Mouse (Mus musculus): ENCODE data around the gene Ctdsp1. TPM values are rescaled to one million over a fixed set of nuclear protein-coding genes. Genes with fewer than 3 reads are reported as not detected.

Ctdsp1 gene
- total RNA-seq, 1 experiment, result 17.9 TPM

GRCm38 (mm10) chr1:74379058-74379504 lies 12.2 kb upstream of the Ctdsp1 start:
- no peak for DNase-seq (ENCODE audit: low read depth, low spot score)
- Histone ChIP-seq H3K9ac (ENCODE audit: insufficient read depth, low read depth, low read length, poor library complexity, severe bottlenecking) (no peak overlapping the region), H3K4me1 (ENCODE audit: control insufficient read depth in 2 of 2, insufficient read depth in 2 of 2, low read length in 2 of 2, poor library complexity in 1 of 2) (peaks cover 0 to 23% of the 10 kb centered on the region in 2 experiments; a peak in 3 of 4 replicates), H3K4me3 (ENCODE audit: insufficient read depth in 1 of 2, low read depth in 1 of 2, low read length in 2 of 2, poor library complexity in 1 of 2, severe bottlenecking in 1 of 2) (no peak overlapping the region), H3K9me3 (ENCODE audit: control insufficient read depth, insufficient read depth, low read depth, low read length) (no peaks in the 10 kb centered on the region), H3K27ac (ENCODE audit: insufficient read depth, low read depth, low read length, poor library complexity, severe bottlenecking) (no peak overlapping the region), H3K36me3 (ENCODE audit: control insufficient read depth, insufficient read depth, low read length, poor library complexity, severe bottlenecking) (no peaks in the 10 kb centered on the region)
- no peak for TF ChIP-seq CHD2 (IDR thresholded peaks at IDR 0.05; ENCODE audit: low read depth, low read length)
- TF ChIP-seq MAFK (IDR thresholded peaks at IDR 0.05; ENCODE audit: insufficient read depth, low read depth, low read length), result no peak
- TF ChIP-seq ZNF384 (IDR thresholded peaks at IDR 0.05; ENCODE audit: low read depth, low read length), result no peak
- TF ChIP-seq HCFC1 (IDR thresholded peaks at IDR 0.05; ENCODE audit: borderline replicate concordance, insufficient read depth, low read length), result no peak
- TF ChIP-seq ZC3H11A (IDR thresholded peaks at IDR 0.05; ENCODE audit: borderline replicate concordance, low read depth, low read length), result no peak
- in situ Hi-C loops (cut with MboI; ENCODE audit: low sequenced_read_pairs in 2 of 2, unreplicated experiment in 2 of 2), result no loop called here

DNA sequence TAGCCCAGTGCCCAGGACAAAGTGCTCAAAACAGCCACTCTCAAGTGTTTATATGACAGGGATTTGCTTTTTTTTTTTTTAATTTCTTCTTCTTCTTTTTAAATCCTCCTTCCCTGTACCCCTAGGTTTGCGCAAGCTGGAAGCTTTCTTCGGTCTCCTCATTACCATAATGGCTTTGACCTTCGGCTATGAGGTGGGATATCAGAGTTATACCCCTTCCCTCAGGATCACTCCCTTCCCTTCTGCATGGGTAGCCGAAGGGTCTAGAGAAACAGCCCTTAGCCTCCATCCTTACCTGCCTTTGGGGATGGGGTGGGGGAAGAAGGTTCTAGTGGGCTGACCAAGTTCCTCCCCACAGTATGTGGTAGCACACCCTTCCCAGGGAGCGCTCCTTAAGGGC lies 10.8 kb upstream of the Ctdsp1 start:
- DNase-seq (ENCODE audit: low read depth, low spot score), result no peak
- H3K27ac ChIP-seq (ENCODE audit: insufficient read depth, low read depth, low read length, poor library complexity, severe bottlenecking), result no peak overlapping the region
- in situ Hi-C loops (cut with MboI; ENCODE audit: low sequenced_read_pairs in 2 of 2, unreplicated experiment in 2 of 2), result no loop called here
- no peak overlapping the region for H3K9ac ChIP-seq (ENCODE audit: insufficient read depth, low read depth, low read length, poor library complexity, severe bottlenecking)
- H3K36me3 ChIP-seq (ENCODE audit: control insufficient read depth, insufficient read depth, low read length, poor library complexity, severe bottlenecking), result no peaks in the 10 kb centered on the region
- TF ChIP-seq ZC3H11A (IDR thresholded peaks at IDR 0.05; ENCODE audit: borderline replicate concordance, low read depth, low read length), result no peak
- no peak for TF ChIP-seq ZNF384 (IDR thresholded peaks at IDR 0.05; ENCODE audit: low read depth, low read length)
- no peak for TF ChIP-seq HCFC1 (IDR thresholded peaks at IDR 0.05; ENCODE audit: borderline replicate concordance, insufficient read depth, low read length)
- TF ChIP-seq MAFK (IDR thresholded peaks at IDR 0.05; ENCODE audit: insufficient read depth, low read depth, low read length), result no peak
- TF ChIP-seq CHD2 (IDR thresholded peaks at IDR 0.05; ENCODE audit: low read depth, low read length), result no peak
- no peaks in the 10 kb centered on the region for H3K9me3 ChIP-seq (ENCODE audit: control insufficient read depth, insufficient read depth, low read depth, low read length)
- H3K4me1 ChIP-seq (ENCODE audit: control insufficient read depth in 2 of 2, insufficient read depth in 2 of 2, low read length in 2 of 2, poor library complexity in 1 of 2), result peaks cover 0 to 31% of the 10 kb centered on the region in 2 experiments; a peak in 3 of 4 replicates
- H3K4me3 ChIP-seq (ENCODE audit: insufficient read depth in 1 of 2, low read depth in 1 of 2, low read length in 2 of 2, poor library complexity in 1 of 2, severe bottlenecking in 1 of 2), result no peak overlapping the region

DNA sequence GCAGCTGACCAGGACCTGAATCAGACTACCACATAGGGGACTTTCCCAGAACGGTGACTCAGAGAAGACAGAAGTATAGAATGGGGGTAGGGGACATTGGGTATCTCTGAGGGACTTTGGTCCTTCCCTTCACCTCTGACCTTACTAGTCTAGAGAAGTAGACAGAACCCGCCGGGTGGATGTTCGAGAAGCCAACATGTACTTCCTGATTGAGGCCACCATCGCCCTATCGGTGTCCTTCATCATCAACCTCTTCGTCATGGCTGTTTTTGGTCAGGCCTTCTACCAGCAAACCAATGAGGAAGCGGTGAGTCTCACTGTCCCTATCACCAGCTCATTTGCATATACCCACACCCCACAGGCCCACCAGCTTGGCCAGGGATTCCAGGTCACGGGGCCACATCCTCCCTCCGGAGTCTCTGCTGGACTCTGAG lies 9.7 kb upstream of the Ctdsp1 start:
- Histone ChIP-seq H3K4me1 (ENCODE audit: control insufficient read depth in 2 of 2, insufficient read depth in 2 of 2, low read length in 2 of 2, poor library complexity in 1 of 2) (peaks cover 0 to 28% of the 10 kb centered on the region in 2 experiments; a peak in 3 of 4 replicates), H3K36me3 (ENCODE audit: control insufficient read depth, insufficient read depth, low read length, poor library complexity, severe bottlenecking) (no peaks in the 10 kb centered on the region), H3K27ac (ENCODE audit: insufficient read depth, low read depth, low read length, poor library complexity, severe bottlenecking) (no peak overlapping the region), H3K9ac (ENCODE audit: insufficient read depth, low read depth, low read length, poor library complexity, severe bottlenecking) (no peak overlapping the region), H3K4me3 (ENCODE audit: insufficient read depth in 1 of 2, low read depth in 1 of 2, low read length in 2 of 2, poor library complexity in 1 of 2, severe bottlenecking in 1 of 2) (no peak overlapping the region), H3K9me3 (ENCODE audit: control insufficient read depth, insufficient read depth, low read depth, low read length) (no peaks in the 10 kb centered on the region)
- no peak for DNase-seq (ENCODE audit: low read depth, low spot score)
- no peak for TF ChIP-seq HCFC1 (IDR thresholded peaks at IDR 0.05; ENCODE audit: borderline replicate concordance, insufficient read depth, low read length)
- no peak for TF ChIP-seq CHD2 (IDR thresholded peaks at IDR 0.05; ENCODE audit: low read depth, low read length)
- TF ChIP-seq MAFK (IDR thresholded peaks at IDR 0.05; ENCODE audit: insufficient read depth, low read depth, low read length), result no peak
- no peak for TF ChIP-seq ZNF384 (IDR thresholded peaks at IDR 0.05; ENCODE audit: low read depth, low read length)
- TF ChIP-seq ZC3H11A (IDR thresholded peaks at IDR 0.05; ENCODE audit: borderline replicate concordance, low read depth, low read length), result no peak
- in situ Hi-C loops (cut with MboI; ENCODE audit: low sequenced_read_pairs in 2 of 2, unreplicated experiment in 2 of 2), result no loop called here

DNA sequence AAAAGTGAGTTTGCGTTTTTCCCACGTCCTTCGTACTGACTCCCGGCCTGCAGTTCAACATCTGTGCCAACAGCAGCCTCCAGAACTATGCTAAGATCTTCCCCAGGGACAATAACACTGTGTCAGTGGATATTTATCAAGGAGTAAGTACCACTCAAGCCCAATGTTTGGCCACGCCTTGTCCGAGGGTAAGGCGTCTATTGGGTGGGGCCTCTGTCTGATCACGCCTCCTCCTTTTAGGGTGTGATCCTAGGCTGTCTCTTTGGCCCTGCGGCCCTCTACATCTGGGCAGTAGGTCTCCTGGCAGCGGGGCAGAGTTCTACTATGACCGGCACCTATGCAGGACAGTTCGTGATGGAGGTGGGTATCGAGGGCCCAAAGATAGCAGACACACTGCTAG lies 7.9 kb upstream of the Ctdsp1 start:
- H3K4me1 ChIP-seq (ENCODE audit: control insufficient read depth in 2 of 2, insufficient read depth in 2 of 2, low read length in 2 of 2, poor library complexity in 1 of 2), result peaks cover 0 to 27% of the 10 kb centered on the region in 2 experiments
- H3K9me3 ChIP-seq (ENCODE audit: control insufficient read depth, insufficient read depth, low read depth, low read length), result no peaks in the 10 kb centered on the region
- H3K4me3 ChIP-seq (ENCODE audit: insufficient read depth in 1 of 2, low read depth in 1 of 2, low read length in 2 of 2, poor library complexity in 1 of 2, severe bottlenecking in 1 of 2), result no peak overlapping the region
- H3K36me3 ChIP-seq (ENCODE audit: control insufficient read depth, insufficient read depth, low read length, poor library complexity, severe bottlenecking), result no peaks in the 10 kb centered on the region
- DNase-seq (ENCODE audit: low read depth, low spot score), result no peak
- no peak overlapping the region for H3K9ac ChIP-seq (ENCODE audit: insufficient read depth, low read depth, low read length, poor library complexity, severe bottlenecking)
- no peak overlapping the region for H3K27ac ChIP-seq (ENCODE audit: insufficient read depth, low read depth, low read length, poor library complexity, severe bottlenecking)
- in situ Hi-C loops (cut with MboI; ENCODE audit: low sequenced_read_pairs in 2 of 2, unreplicated experiment in 2 of 2), result no loop called here
- TF ChIP-seq ZNF384 (IDR thresholded peaks at IDR 0.05; ENCODE audit: low read depth, low read length), result no peak
- TF ChIP-seq MAFK (IDR thresholded peaks at IDR 0.05; ENCODE audit: insufficient read depth, low read depth, low read length), result no peak
- TF ChIP-seq HCFC1 (IDR thresholded peaks at IDR 0.05; ENCODE audit: borderline replicate concordance, insufficient read depth, low read length), result no peak
- TF ChIP-seq ZC3H11A (IDR thresholded peaks at IDR 0.05; ENCODE audit: borderline replicate concordance, low read depth, low read length), result no peak
- no peak for TF ChIP-seq CHD2 (IDR thresholded peaks at IDR 0.05; ENCODE audit: low read depth, low read length)

Measured in ES-E14 (cell line).